Mouse (Mus musculus): Measurements from ENCODE around the gene Qars. TPM values are rescaled to one million over a fixed set of nuclear protein-coding genes. Genes with fewer than 3 reads are reported as not detected.

Gene Qars
- polyA plus RNA-seq, 1 experiment from 2014 or later = 86.7 TPM

GRCm38 (mm10) chr9:108469430-108469829 lies 38.1 kb upstream of the Qars start:
- 0 out of 2 replicates have a peak, but pooled peaks cover 3% of the 10 kb centered on the region for H3K9me3 ChIP-seq (replicated peaks; ENCODE audit: control insufficient read depth, low read length)
- H3K4me1 ChIP-seq (ENCODE audit: control insufficient read depth, insufficient read depth, low read length) = no peaks in the 10 kb centered on the region
- ATAC-seq (replicated peaks; ENCODE audit: insufficient number of reproducible peaks, low FRiP score, low TSS enrichment) = no peak
- H3K4me3 ChIP-seq (ENCODE audit: low read depth, low read length) = no peak overlapping the region
- no peaks in the 10 kb centered on the region for H3K27me3 ChIP-seq (ENCODE audit: control insufficient read depth, insufficient read depth, low read length)
- no peak overlapping the region for H3K27ac ChIP-seq (ENCODE audit: low read depth, low read length)
- 64% methylated on average over 5 of the region's 5 CpGs for WGBS (ENCODE audit: insufficient replicate concordance)
- no peak overlapping the region for H3K4me2 ChIP-seq
- H3K9ac ChIP-seq (ENCODE audit: low read depth, low read length) = no peak overlapping the region
- H3K36me3 ChIP-seq (ENCODE audit: control insufficient read depth, insufficient read depth, low read length) = peaks cover 18% of the 10 kb centered on the region

GRCm38 (mm10) chr9:108469845-108470244 lies 37.7 kb upstream of the Qars start:
- no peak overlapping the region for H3K4me3 ChIP-seq (ENCODE audit: low read depth, low read length)
- no peak overlapping the region for H3K27ac ChIP-seq (ENCODE audit: low read depth, low read length)
- peaks cover 15% of the 10 kb centered on the region for H3K36me3 ChIP-seq (ENCODE audit: control insufficient read depth, insufficient read depth, low read length)
- H3K9me3 ChIP-seq (replicated peaks; ENCODE audit: control insufficient read depth, low read length) = 0 out of 2 replicates have a peak, but pooled peaks cover 3% of the 10 kb centered on the region
- no peaks in the 10 kb centered on the region for H3K27me3 ChIP-seq (ENCODE audit: control insufficient read depth, insufficient read depth, low read length)
- no peak overlapping the region for H3K9ac ChIP-seq (ENCODE audit: low read depth, low read length)
- ATAC-seq (replicated peaks; ENCODE audit: insufficient number of reproducible peaks, low FRiP score, low TSS enrichment) = no peak
- H3K4me2 ChIP-seq = no peak overlapping the region
- WGBS (ENCODE audit: insufficient replicate concordance) = 61% methylated on average over 4 of the region's 4 CpGs
- no peaks in the 10 kb centered on the region for H3K4me1 ChIP-seq (ENCODE audit: control insufficient read depth, insufficient read depth, low read length)

GRCm38 (mm10) chr9:108474528-108474927 lies 33.0 kb upstream of the Qars start:
- Histone ChIP-seq H3K4me1 (ENCODE audit: control insufficient read depth, insufficient read depth, low read length) (peaks cover 6% of the 10 kb centered on the region), H3K4me3 (ENCODE audit: low read depth, low read length) (no peak overlapping the region), H3K27me3 (ENCODE audit: control insufficient read depth, insufficient read depth, low read length) (no peaks in the 10 kb centered on the region), H3K4me2 (no peak overlapping the region), H3K9ac (ENCODE audit: low read depth, low read length) (no peak overlapping the region), H3K36me3 (ENCODE audit: control insufficient read depth, insufficient read depth, low read length) (no peaks in the 10 kb centered on the region), H3K9me3 (replicated peaks; ENCODE audit: control insufficient read depth, low read length) (no peaks in the 10 kb centered on the region), H3K27ac (ENCODE audit: low read depth, low read length) (no peak overlapping the region)
- ATAC-seq (replicated peaks; ENCODE audit: insufficient number of reproducible peaks, low FRiP score, low TSS enrichment) = no peak
- WGBS (ENCODE audit: insufficient replicate concordance) = 55% methylated on average over 1 of the region's 1 CpGs

GRCm38 (mm10) chr9:108478638-108479156 lies 28.8 kb upstream of the Qars start:
- Histone ChIP-seq H3K9me3 (replicated peaks; ENCODE audit: control insufficient read depth, low read length) (no peaks in the 10 kb centered on the region), H3K4me1 (ENCODE audit: control insufficient read depth, insufficient read depth, low read length) (peaks cover 20% of the 10 kb centered on the region), H3K27ac (ENCODE audit: low read depth, low read length) (peak overlapping the region; percentile 84), H3K36me3 (ENCODE audit: control insufficient read depth, insufficient read depth, low read length) (peaks cover 14% of the 10 kb centered on the region), H3K4me2 (peak overlapping the region; percentile 66), H3K27me3 (ENCODE audit: control insufficient read depth, insufficient read depth, low read length) (no peaks in the 10 kb centered on the region), H3K4me3 (ENCODE audit: low read depth, low read length) (peak overlapping the region; percentile 44), H3K9ac (ENCODE audit: low read depth, low read length) (peak overlapping the region; percentile 72)
- ATAC-seq (replicated peaks; ENCODE audit: insufficient number of reproducible peaks, low FRiP score, low TSS enrichment) = peak; percentile 68
- under 1% methylated on average over 20 of the region's 20 CpGs for WGBS (ENCODE audit: insufficient replicate concordance)

GRCm38 (mm10) chr9:108479241-108479640 lies 28.3 kb upstream of the Qars start:
- Histone ChIP-seq H3K9me3 (replicated peaks; ENCODE audit: control insufficient read depth, low read length) (no peaks in the 10 kb centered on the region), H3K27ac (ENCODE audit: low read depth, low read length) (peak overlapping the region; percentile 84), H3K4me3 (ENCODE audit: low read depth, low read length) (peak overlapping the region; percentile 56), H3K9ac (ENCODE audit: low read depth, low read length) (peak overlapping the region; percentile 56; the same call in 1 of the 2 replicates), H3K27me3 (ENCODE audit: control insufficient read depth, insufficient read depth, low read length) (no peaks in the 10 kb centered on the region), H3K4me1 (ENCODE audit: control insufficient read depth, insufficient read depth, low read length) (peaks cover 20% of the 10 kb centered on the region), H3K4me2 (peak overlapping the region; percentile 66), H3K36me3 (ENCODE audit: control insufficient read depth, insufficient read depth, low read length) (peaks cover 18% of the 10 kb centered on the region)
- no peak for ATAC-seq (replicated peaks; ENCODE audit: insufficient number of reproducible peaks, low FRiP score, low TSS enrichment)
- 38% methylated on average over 11 of the region's 11 CpGs for WGBS (ENCODE audit: insufficient replicate concordance)

GRCm38 (mm10) chr9:108479721-108480351 lies 27.7 kb upstream of the Qars start, which contains the start of gene Lamb2:
Lamb2 (plus strand) TSS chr9:108479736.
- Histone ChIP-seq H3K27ac (ENCODE audit: low read depth, low read length) (peak within 1 kb of the TSS; percentile 86), H3K4me2 (peak within 1 kb of the TSS; percentile 66), H3K27me3 (ENCODE audit: control insufficient read depth, insufficient read depth, low read length) (no peaks in the 10 kb centered on the region), H3K9ac (ENCODE audit: low read depth, low read length) (peak within 1 kb of the TSS; percentile 83), H3K36me3 (ENCODE audit: control insufficient read depth, insufficient read depth, low read length) (peaks cover 21% of the 10 kb centered on the region), H3K9me3 (replicated peaks; ENCODE audit: control insufficient read depth, low read length) (no peaks in the 10 kb centered on the region), H3K4me1 (ENCODE audit: control insufficient read depth, insufficient read depth, low read length) (peaks cover 20% of the 10 kb centered on the region), H3K4me3 (ENCODE audit: low read depth, low read length) (peak within 1 kb of the TSS; percentile 56)
- WGBS (ENCODE audit: insufficient replicate concordance) = 9% methylated on average over 10 of the region's 10 CpGs
- no peak; the same call in 1 of the 2 replicates for ATAC-seq (replicated peaks; ENCODE audit: insufficient number of reproducible peaks, low FRiP score, low TSS enrichment)

- H3K4me3 ChIP-seq (ENCODE audit: low read depth, low read length) = peak overlapping the region; percentile 56
- H3K27ac ChIP-seq (ENCODE audit: low read depth, low read length) = 0 out of 2 replicates have a peak overlapping the region, but pooled peaks have one; percentile 22
- peaks cover 28% of the 10 kb centered on the region for H3K36me3 ChIP-seq (ENCODE audit: control insufficient read depth, insufficient read depth, low read length)
- H3K9me3 ChIP-seq (replicated peaks; ENCODE audit: control insufficient read depth, low read length) = no peaks in the 10 kb centered on the region
- 87% methylated on average over 28 of the region's 28 CpGs for WGBS (ENCODE audit: insufficient replicate concordance)
- no peak for ATAC-seq (replicated peaks; ENCODE audit: insufficient number of reproducible peaks, low FRiP score, low TSS enrichment)
- peak overlapping the region; percentile 66 for H3K4me2 ChIP-seq
- peak overlapping the region; percentile 39; the same call in 1 of the 2 replicates for H3K9ac ChIP-seq (ENCODE audit: low read depth, low read length)
- H3K27me3 ChIP-seq (ENCODE audit: control insufficient read depth, insufficient read depth, low read length) = no peaks in the 10 kb centered on the region
- peaks cover 20% of the 10 kb centered on the region for H3K4me1 ChIP-seq (ENCODE audit: control insufficient read depth, insufficient read depth, low read length)
These were observed 26.5 kb upstream of the Qars start for GRCm38 (mm10) chr9:108480813-108481519.

GRCm38 (mm10) chr9:108481520-108482210 lies 25.8 kb upstream of the Qars start:
- no peak for ATAC-seq (replicated peaks; ENCODE audit: insufficient number of reproducible peaks, low FRiP score, low TSS enrichment)
- Histone ChIP-seq H3K4me1 (ENCODE audit: control insufficient read depth, insufficient read depth, low read length) (peaks cover 20% of the 10 kb centered on the region), H3K4me3 (ENCODE audit: low read depth, low read length) (peak overlapping the region; percentile 14; the same call in 1 of the 2 replicates), H3K9me3 (replicated peaks; ENCODE audit: control insufficient read depth, low read length) (no peaks in the 10 kb centered on the region), H3K27me3 (ENCODE audit: control insufficient read depth, insufficient read depth, low read length) (no peaks in the 10 kb centered on the region), H3K27ac (ENCODE audit: low read depth, low read length) (0 out of 2 replicates have a peak overlapping the region, but pooled peaks have one; percentile 22), H3K9ac (ENCODE audit: low read depth, low read length) (no peak overlapping the region; the same call in 1 of the 2 replicates), H3K4me2 (peak overlapping the region; percentile 66), H3K36me3 (ENCODE audit: control insufficient read depth, insufficient read depth, low read length) (peaks cover 35% of the 10 kb centered on the region)
- 80% methylated on average over 19 of the region's 19 CpGs for WGBS (ENCODE audit: insufficient replicate concordance)
